Mouse (Mus musculus) heart, postnatal 0 days (tissue): ENCODE data around the gene D630003M21Rik.

Experiments used
- CTCF ChIP-seq: IDR thresholded peaks from 2 replicates; pipeline ENCODE4 v1.5.1; 2016; ENCODE audit warnings: antibody characterized with exemption, control low read depth, low read depth
- EP300 ChIP-seq: IDR thresholded peaks from 2 replicates; pipeline ENCODE4 v1.6.1; 2016; ENCODE audit warnings: antibody characterized with exemption, low read depth

- no peak for TF ChIP-seq CTCF
- no peak for TF ChIP-seq EP300
Observed at GRCm38 (mm10) chr2:158183266-158183665, 45.8 kb downstream of the D630003M21Rik start.
